Mouse (Mus musculus): Measurements from ENCODE around the gene Sdsl. TPM values are rescaled to one million over a fixed set of nuclear protein-coding genes. Genes with fewer than 3 reads are reported as not detected.

Sdsl gene
- total RNA-seq, 2 experiments from 2014 or later, result 3.4 TPM; not detected in 1

Other genes with a start within 250 kb of the Sdsl start
- gene Lhx5, start 41.1 kb downstream of the Sdsl start, total RNA-seq (2015; ENCODE audit: low replicate concordance), result not detected in 2 replicates
- gene Lhx5, start 41.1 kb downstream of the Sdsl start, total RNA-seq (2017; ENCODE audit: low replicate concordance), result not detected in 2 replicates
- not detected in 2 replicates for gene Sds, start 3.7 kb upstream of the Sdsl start, total RNA-seq (2015; ENCODE audit: low replicate concordance)
- gene Sds, start 3.7 kb upstream of the Sdsl start, total RNA-seq (2017; ENCODE audit: low replicate concordance), result not detected in 2 replicates
- 1.7 and 7.7 TPM in 2 replicates for gene Plbd2, start 30.8 kb upstream of the Sdsl start, total RNA-seq (2015; ENCODE audit: low replicate concordance)
- 1.4 and 3.8 TPM in 2 replicates for gene Plbd2, start 30.8 kb upstream of the Sdsl start, total RNA-seq (2017; ENCODE audit: low replicate concordance)
- 14.2 and 17.1 TPM in 2 replicates for gene Slc8b1, start 38.4 kb upstream of the Sdsl start, total RNA-seq (2015; ENCODE audit: low replicate concordance)
- 6.1 and 8.4 TPM in 2 replicates for gene Slc8b1, start 38.4 kb upstream of the Sdsl start, total RNA-seq (2017; ENCODE audit: low replicate concordance)
- gene Tpcn1, start 115.9 kb upstream of the Sdsl start, total RNA-seq (2015; ENCODE audit: low replicate concordance), result 199 and 213 TPM in 2 replicates
- 147 and 161 TPM in 2 replicates for gene Tpcn1, start 115.9 kb upstream of the Sdsl start, total RNA-seq (2017; ENCODE audit: low replicate concordance)
- gene Iqcd, start 116.2 kb upstream of the Sdsl start, total RNA-seq (2015; ENCODE audit: low replicate concordance), result 3.8 and 10.4 TPM in 2 replicates
- gene Iqcd, start 116.2 kb upstream of the Sdsl start, total RNA-seq (2017; ENCODE audit: low replicate concordance), result 15.2 and 21.7 TPM in 2 replicates
- 2.7 and 3.8 TPM in 2 replicates for gene Rita1, start 139.8 kb upstream of the Sdsl start, total RNA-seq (2015; ENCODE audit: low replicate concordance)
- gene Rita1, start 139.8 kb upstream of the Sdsl start, total RNA-seq (2017; ENCODE audit: low replicate concordance), result 0.84 TPM in 1 of 2 replicates, not detected in the other
- gene Ddx54, start 139.9 kb upstream of the Sdsl start, total RNA-seq (2015; ENCODE audit: low replicate concordance), result 1.7 and 1.9 TPM in 2 replicates
- 5.2 and 6.0 TPM in 2 replicates for gene Ddx54, start 139.9 kb upstream of the Sdsl start, total RNA-seq (2017; ENCODE audit: low replicate concordance)
- not detected in 2 replicates for gene Cfap73, start 161.4 kb upstream of the Sdsl start, total RNA-seq (2015; ENCODE audit: low replicate concordance)
- not detected in 2 replicates for gene Cfap73, start 161.4 kb upstream of the Sdsl start, total RNA-seq (2017; ENCODE audit: low replicate concordance)
- gene Rasal1, start 176.0 kb upstream of the Sdsl start, total RNA-seq (2015; ENCODE audit: low replicate concordance), result not detected in 2 replicates
- not detected in 2 replicates for gene Rasal1, start 176.0 kb upstream of the Sdsl start, total RNA-seq (2017; ENCODE audit: low replicate concordance)
- gene Dtx1, start 239.1 kb upstream of the Sdsl start, total RNA-seq (2015; ENCODE audit: low replicate concordance), result not detected in 2 replicates
- gene Dtx1, start 239.1 kb upstream of the Sdsl start, total RNA-seq (2017; ENCODE audit: low replicate concordance), result not detected in 2 replicates

Data from erythroblast, adult 5-6 weeks (primary cell).